In genomic region chr11:58914461-58915028, GRCm38 (mm10) we compare ENCODE assay signal across 8 mouse cellular contexts. TPM values are rescaled to one million over a fixed set of nuclear protein-coding genes. Genes with fewer than 3 reads are reported as not detected.
DNase-seq lines count a peak whose midpoint lies in the region; ATAC-seq and TF ChIP-seq lines count a peak whose summit lies in the region.

No protein-coding gene starts in this region.

- H3K9ac ChIP-seq in intestine, embryonic 15.5 days, result peak overlapping the region; percentile 46
- H3K9ac ChIP-seq in lung, embryonic 14.5 days, result peak overlapping the region; percentile 49

- peak; percentile 48 for ATAC-seq in intestine, embryonic 15.5 days
- peak; percentile 28; the same call in 1 of the 2 replicates for ATAC-seq in lung, embryonic 14.5 days (ENCODE audit: insufficient read depth)

- peak; percentile 23 for DNase-seq in adrenal gland, postnatal 10 days
- no peak for DNase-seq in adrenal gland, postnatal 25 days
- DNase-seq in R1 (ENCODE audit: low read depth, low spot score), result peak; percentile 44
- peak; percentile 80 for DNase-seq in lung, embryonic 14.5 days
- no peak for DNase-seq in layer of hippocampus, adult 8-10 months (ENCODE audit: low spot score in 2 of 2)

- H3K9me3 ChIP-seq in erythroblast, embryonic 14.5 days (ENCODE audit: control insufficient read depth, low read length), result no peaks in the 10 kb centered on the region
- no peaks in the 10 kb centered on the region for H3K9me3 ChIP-seq in intestine, embryonic 15.5 days
- H3K9me3 ChIP-seq in lung, embryonic 14.5 days (ENCODE audit: low read depth, low read length), result no peaks in the 10 kb centered on the region

- no peak for TF ChIP-seq POLR2A in olfactory bulb, adult 2 months (IDR thresholded peaks at IDR 0.05; ENCODE audit: insufficient read depth, low read depth, low read length)

- H3K4me2 ChIP-seq in intestine, embryonic 15.5 days (replicated peaks), result peak overlapping the region; percentile 76
- peak overlapping the region; percentile 66 for H3K4me2 ChIP-seq in lung, embryonic 14.5 days

- H3K4me3 ChIP-seq in erythroblast, embryonic 14.5 days (replicated peaks), result peak overlapping the region; percentile 60
- peak overlapping the region; percentile 31 for H3K4me3 ChIP-seq in intestine, embryonic 15.5 days (replicated peaks)
- H3K4me3 ChIP-seq in lung, embryonic 14.5 days (ENCODE audit: low read depth, low read length), result peak overlapping the region; percentile 33
- H3K4me3 ChIP-seq in olfactory bulb, adult 2 months (ENCODE audit: insufficient read depth, low read depth, low read length), result peak overlapping the region; percentile 41

- H3K27ac ChIP-seq in intestine, embryonic 15.5 days, result no peak overlapping the region
- no peak overlapping the region for H3K27ac ChIP-seq in lung, embryonic 14.5 days (ENCODE audit: low read depth)
- H3K27ac ChIP-seq in olfactory bulb, adult 2 months (ENCODE audit: insufficient read depth, low read depth, low read length), result no peak overlapping the region

- H3K27me3 ChIP-seq in erythroblast, embryonic 14.5 days (ENCODE audit: control insufficient read depth), result peaks cover 12% of the 10 kb centered on the region
- H3K27me3 ChIP-seq in intestine, embryonic 15.5 days (replicated peaks), result no peaks in the 10 kb centered on the region
- no peaks in the 10 kb centered on the region for H3K27me3 ChIP-seq in lung, embryonic 14.5 days (ENCODE audit: insufficient read depth, low read length)

- TF ChIP-seq CTCF in lung, embryonic 14.5 days (IDR thresholded peaks at IDR 0.05; ENCODE audit: low read depth), result peak; percentile 77
- peak; percentile 33; the same call in 1 of the 2 replicates for TF ChIP-seq CTCF in olfactory bulb, adult 2 months (IDR thresholded peaks at IDR 0.05; ENCODE audit: insufficient read depth, low read depth, low read length)

- WGBS in intestine, embryonic 15.5 days, result 11% methylated on average over 17 of the region's 17 CpGs
- WGBS in lung, embryonic 14.5 days, result 9% methylated on average over 17 of the region's 17 CpGs
- 11% methylated on average over 17 of the region's 17 CpGs for WGBS in olfactory bulb, adult 2 months

- H3K36me3 ChIP-seq in erythroblast, embryonic 14.5 days (ENCODE audit: control insufficient read depth), result peaks cover 14% of the 10 kb centered on the region
- H3K36me3 ChIP-seq in intestine, embryonic 15.5 days, result no peaks in the 10 kb centered on the region
- H3K36me3 ChIP-seq in lung, embryonic 14.5 days (ENCODE audit: insufficient read depth), result no peaks in the 10 kb centered on the region

- peaks cover 77% of the 10 kb centered on the region for H3K4me1 ChIP-seq in erythroblast, embryonic 14.5 days (ENCODE audit: control insufficient read depth)
- H3K4me1 ChIP-seq in intestine, embryonic 15.5 days (replicated peaks), result no peaks in the 10 kb centered on the region
- H3K4me1 ChIP-seq in lung, embryonic 14.5 days (ENCODE audit: insufficient read depth), result no peaks in the 10 kb centered on the region
- H3K4me1 ChIP-seq in olfactory bulb, adult 2 months (ENCODE audit: control insufficient read depth, insufficient read depth, low read length), result peaks cover 12% of the 10 kb centered on the region

RNA-seq across cellular contexts. Expression of gene Btnl10, which starts 3.2 kb away (rescaled TPM):
- total RNA-seq in adrenal gland, postnatal 10 days (2021), result 1 to 10 TPM; 1.2 to 2.1 TPM
- total RNA-seq in adrenal gland, postnatal 25 days (2021), result not detected in 2 replicates
- 3.0 and 3.5 TPM in 2 replicates for polyA plus RNA-seq in erythroblast, embryonic 14.5 days (2012)
- polyA plus RNA-seq in intestine, embryonic 15.5 days (2015; fragmentation: Nextera tagmentation; extraction: Ambion mirVana), result 0.27 and 0.34 TPM in 2 replicates
- not detected in 2 replicates for polyA plus RNA-seq in lung, embryonic 14.5 days (2014; fragmentation: Nextera tagmentation; extraction: Ambion mirVana)
- polyA plus RNA-seq in olfactory bulb, adult 2 months (2012; ENCODE audit: insufficient read depth, insufficient read length, low replicate concordance, missing spikeins), result not detected in 2 replicates
- under 1 TPM in 1 of 4 experiments, not detected in 3; 0.14 TPM for total RNA-seq in layer of hippocampus, adult 8-10 months (2022)

RNA-seq across cellular contexts. Expression of gene Zfp39, which starts 10.5 kb away (rescaled TPM):
- 1 to 10 TPM; 4.7 to 6.7 TPM for total RNA-seq in adrenal gland, postnatal 10 days (2021)
- total RNA-seq in adrenal gland, postnatal 25 days (2021), result 4.9 and 6.3 TPM in 2 replicates
- 0.07 and 0.10 TPM in 2 replicates for polyA plus RNA-seq in erythroblast, embryonic 14.5 days (2012)
- polyA plus RNA-seq in intestine, embryonic 15.5 days (2015; fragmentation: Nextera tagmentation; extraction: Ambion mirVana), result 3.7 and 4.6 TPM in 2 replicates
- polyA plus RNA-seq in lung, embryonic 14.5 days (2014; fragmentation: Nextera tagmentation; extraction: Ambion mirVana), result 7.8 and 7.9 TPM in 2 replicates
- not detected in 2 replicates for polyA plus RNA-seq in olfactory bulb, adult 2 months (2012; ENCODE audit: insufficient read depth, insufficient read length, low replicate concordance, missing spikeins)
- total RNA-seq in layer of hippocampus, adult 8-10 months (2022), result 10 to 100 TPM in 2 of 4 experiments, 1 to 10 TPM in 2; 9.0 to 10.2 (median 9.8) TPM

RNA-seq across cellular contexts. Expression of gene Rnf187, which starts 24.2 kb away (rescaled TPM):
- total RNA-seq in adrenal gland, postnatal 10 days (2021), result 100 to 1,000 TPM; 154 to 156 TPM
- 154 and 161 TPM in 2 replicates for total RNA-seq in adrenal gland, postnatal 25 days (2021)
- 58.5 and 75.1 TPM in 2 replicates for polyA plus RNA-seq in erythroblast, embryonic 14.5 days (2012)
- polyA plus RNA-seq in intestine, embryonic 15.5 days (2015; fragmentation: Nextera tagmentation; extraction: Ambion mirVana), result 201 and 207 TPM in 2 replicates
- polyA plus RNA-seq in lung, embryonic 14.5 days (2014; fragmentation: Nextera tagmentation; extraction: Ambion mirVana), result 273 and 293 TPM in 2 replicates
- not detected in 2 replicates for polyA plus RNA-seq in olfactory bulb, adult 2 months (2012; ENCODE audit: insufficient read depth, insufficient read length, low replicate concordance, missing spikeins)
- 100 to 1,000 TPM; 426 to 450 (median 442) TPM for total RNA-seq in layer of hippocampus, adult 8-10 months (2022)

RNA-seq across cellular contexts. Expression of gene Hist3h2ba, which starts 34.2 kb away (rescaled TPM):
- 10 to 100 TPM; 23.0 to 32.1 TPM for total RNA-seq in adrenal gland, postnatal 10 days (2021)
- 8.5 and 9.6 TPM in 2 replicates for total RNA-seq in adrenal gland, postnatal 25 days (2021)
- 5.1 and 5.4 TPM in 2 replicates for polyA plus RNA-seq in erythroblast, embryonic 14.5 days (2012)
- polyA plus RNA-seq in intestine, embryonic 15.5 days (2015; fragmentation: Nextera tagmentation; extraction: Ambion mirVana), result 39.9 and 40.0 TPM in 2 replicates
- polyA plus RNA-seq in lung, embryonic 14.5 days (2014; fragmentation: Nextera tagmentation; extraction: Ambion mirVana), result 9.0 and 9.5 TPM in 2 replicates
- polyA plus RNA-seq in olfactory bulb, adult 2 months (2012; ENCODE audit: insufficient read depth, insufficient read length, low replicate concordance, missing spikeins), result not detected in 2 replicates
- 10 to 100 TPM; 71.4 to 92.2 (median 75.7) TPM for total RNA-seq in layer of hippocampus, adult 8-10 months (2022)

RNA-seq across cellular contexts. Expression of gene Hist3h2a, which starts 39.9 kb away (rescaled TPM):
- total RNA-seq in adrenal gland, postnatal 10 days (2021), result 10 to 100 TPM; 30.8 to 37.5 TPM
- total RNA-seq in adrenal gland, postnatal 25 days (2021), result 21.2 and 25.6 TPM in 2 replicates
- 5.7 and 9.8 TPM in 2 replicates for polyA plus RNA-seq in erythroblast, embryonic 14.5 days (2012)
- 27.2 and 28.3 TPM in 2 replicates for polyA plus RNA-seq in intestine, embryonic 15.5 days (2015; fragmentation: Nextera tagmentation; extraction: Ambion mirVana)
- polyA plus RNA-seq in lung, embryonic 14.5 days (2014; fragmentation: Nextera tagmentation; extraction: Ambion mirVana), result 18.1 and 18.5 TPM in 2 replicates
- not detected in 2 replicates for polyA plus RNA-seq in olfactory bulb, adult 2 months (2012; ENCODE audit: insufficient read depth, insufficient read length, low replicate concordance, missing spikeins)
- total RNA-seq in layer of hippocampus, adult 8-10 months (2022), result 10 to 100 TPM; 48.9 to 64.2 (median 56.8) TPM

Comparison
In these comparisons a context has a peak if more than half of its experiments do, and no peak if none do; other contexts are left out.
1. DNase-seq: peak in adrenal gland, postnatal 10 days (single experiment), R1 (single experiment) and lung, embryonic 14.5 days (single experiment); none in adrenal gland, postnatal 25 days (single experiment) and layer of hippocampus, adult 8-10 months (0 of 2).
2. Peak in every context shown above with its lines, with median percentiles within 50 percentile points of each other: H3K4me3 ChIP-seq.